Mouse (Mus musculus) spleen, postnatal 4 days (tissue): Measurements from ENCODE around the gene Nudcd3.
"Not testable (repeated sequence)": the region's sequence is repeated elsewhere in the genome, so short reads cannot be mapped to it uniquely, and the experiment has no call there.

Source experiments
- DNase-seq, 2 experiments: peaks; one replicate each; pipeline ENCODE4 v3.0.0; 2022; ENCODE audit warnings: low spot score in 2 of 2

The Nudcd3 gene

GRCm38 (mm10) chr11:6123605-6124120 is 76.6 kb downstream of the Nudcd3 start:
- no peak for DNase-seq

GRCm38 (mm10) chr11:6122631-6123030 is 77.6 kb downstream of the Nudcd3 start:
- DNase-seq: no peak

GRCm38 (mm10) chr11:6120596-6120995 is 79.6 kb downstream of the Nudcd3 start:
- DNase-seq: no peak

- no peak for DNase-seq
These were observed 80.2 kb downstream of the Nudcd3 start for GRCm38 (mm10) chr11:6120001-6120400.

GRCm38 (mm10) chr11:6119312-6119711 is 80.9 kb downstream of the Nudcd3 start:
- DNase-seq: no peak

- no peak for DNase-seq
These were observed 82.3 kb downstream of the Nudcd3 start for GRCm38 (mm10) chr11:6117956-6118355.

- DNase-seq: no peak
These were observed 88.3 kb downstream of the Nudcd3 start for GRCm38 (mm10) chr11:6111734-6112484.

- no peak for DNase-seq
These were observed 90.2 kb downstream of the Nudcd3 start for GRCm38 (mm10) chr11:6109990-6110389.

GRCm38 (mm10) chr11:6108296-6108695 is 91.9 kb downstream of the Nudcd3 start:
- no peak for DNase-seq

GRCm38 (mm10) chr11:6107722-6108121 is 92.5 kb downstream of the Nudcd3 start:
- no peak for DNase-seq

GRCm38 (mm10) chr11:6104734-6105133 is 95.5 kb downstream of the Nudcd3 start:
- no peak for DNase-seq

- DNase-seq: not testable (repeated sequence)
These were observed 103.6 kb downstream of the Nudcd3 start for GRCm38 (mm10) chr11:6096637-6097036.

GRCm38 (mm10) chr11:6086991-6087390 is 113.2 kb downstream of the Nudcd3 start:
- no peak for DNase-seq

- DNase-seq: no peak
These were observed 121.5 kb downstream of the Nudcd3 start for GRCm38 (mm10) chr11:6078737-6079136.

- DNase-seq: no peak
These were observed 124.6 kb downstream of the Nudcd3 start for GRCm38 (mm10) chr11:6075618-6076066.

- DNase-seq: no peak
These were observed 131.8 kb downstream of the Nudcd3 start for GRCm38 (mm10) chr11:6068181-6068957.

GRCm38 (mm10) chr11:6067160-6067559 is 133.1 kb downstream of the Nudcd3 start:
- DNase-seq: no peak

GRCm38 (mm10) chr11:6066176-6066575 is 134.0 kb downstream of the Nudcd3 start, which contains the start of gene Camk2b:
Gene Camk2b, minus strand, starts transcription at chr11:6066362.
- no peak for DNase-seq

GRCm38 (mm10) chr11:6065551-6066121 is 134.6 kb downstream of the Nudcd3 start:
- DNase-seq: no peak

GRCm38 (mm10) chr11:6065046-6065521 is 135.1 kb downstream of the Nudcd3 start:
- DNase-seq: no peak

- DNase-seq: no peak
These were observed 135.8 kb downstream of the Nudcd3 start for GRCm38 (mm10) chr11:6064215-6065045.
